Mouse (Mus musculus) intestine, embryonic 15.5 days (tissue): ENCODE measurements around the gene Mrpl54. TPM values are rescaled to one million over a fixed set of nuclear protein-coding genes. Genes with fewer than 3 reads are reported as not detected.

Experiments used
- ATAC-seq: fragments of 200-750 bp; cut with Nextera tagmentation; 2 replicates; pipeline ENCODE4 v1.8.0; 2017; ENCODE audit warnings: moderate TSS enrichment, moderate library complexity
- H3K27ac ChIP-seq: fragments of 300-500 bp; sonication (generic); 2 replicates; pipeline ENCODE4 v1.5.1; 2015; ENCODE audit warnings: mild to moderate bottlenecking, inconsistent platforms
- H3K27me3 ChIP-seq: fragments of 300-500 bp; sonication (generic); replicated peaks from 2 replicates; pipeline ENCODE4 v1.6.1; 2015; ENCODE audit warnings: inconsistent platforms
- H3K36me3 ChIP-seq: fragments of 300-500 bp; sonication (generic); 2 replicates; pipeline ENCODE4 v1.6.1; 2015; ENCODE audit warnings: inconsistent platforms
- H3K4me1 ChIP-seq: fragments of 300-500 bp; sonication (generic); replicated peaks from 2 replicates; pipeline ENCODE4 v1.6.1; 2015; ENCODE audit warnings: inconsistent platforms
- H3K4me2 ChIP-seq: fragments of 300-500 bp; sonication (generic); replicated peaks from 2 replicates; pipeline ENCODE4 v1.6.1; 2015; ENCODE audit warnings: mild to moderate bottlenecking, inconsistent platforms
- H3K4me3 ChIP-seq: fragments of 300-500 bp; sonication (generic); replicated peaks from 2 replicates; pipeline ENCODE4 v1.5.1; 2015; ENCODE audit warnings: inconsistent platforms
- H3K9ac ChIP-seq: fragments of 300-500 bp; sonication (generic); 2 replicates; pipeline ENCODE4 v1.6.1; 2015; ENCODE audit warnings: inconsistent platforms
- H3K9me3 ChIP-seq: fragments of 300-500 bp; sonication (generic); 2 replicates; pipeline ENCODE4 v1.6.1; 2016; ENCODE audit warnings: inconsistent platforms
- WGBS: fragments of 180-500 bp; shearing (Covaris S2); methylation state at CpG from one replicate; pipeline ENCODE4 v1.1.7; 2015; 5-methylcytosine and 5-hydroxymethylcytosine counted together
- polyA plus RNA-seq: library from polyadenylated mRNA; unstranded; fragments of >200 nt; fragmentation: Nextera tagmentation; extraction: Ambion mirVana; gene quantifications from 2 replicates; pipeline ENCODE4 v1.2.1, GENCODE M21; 2015

The Mrpl54 gene
- polyA plus RNA-seq, 1 experiment from 2014 or later, result 242 TPM

DNA sequence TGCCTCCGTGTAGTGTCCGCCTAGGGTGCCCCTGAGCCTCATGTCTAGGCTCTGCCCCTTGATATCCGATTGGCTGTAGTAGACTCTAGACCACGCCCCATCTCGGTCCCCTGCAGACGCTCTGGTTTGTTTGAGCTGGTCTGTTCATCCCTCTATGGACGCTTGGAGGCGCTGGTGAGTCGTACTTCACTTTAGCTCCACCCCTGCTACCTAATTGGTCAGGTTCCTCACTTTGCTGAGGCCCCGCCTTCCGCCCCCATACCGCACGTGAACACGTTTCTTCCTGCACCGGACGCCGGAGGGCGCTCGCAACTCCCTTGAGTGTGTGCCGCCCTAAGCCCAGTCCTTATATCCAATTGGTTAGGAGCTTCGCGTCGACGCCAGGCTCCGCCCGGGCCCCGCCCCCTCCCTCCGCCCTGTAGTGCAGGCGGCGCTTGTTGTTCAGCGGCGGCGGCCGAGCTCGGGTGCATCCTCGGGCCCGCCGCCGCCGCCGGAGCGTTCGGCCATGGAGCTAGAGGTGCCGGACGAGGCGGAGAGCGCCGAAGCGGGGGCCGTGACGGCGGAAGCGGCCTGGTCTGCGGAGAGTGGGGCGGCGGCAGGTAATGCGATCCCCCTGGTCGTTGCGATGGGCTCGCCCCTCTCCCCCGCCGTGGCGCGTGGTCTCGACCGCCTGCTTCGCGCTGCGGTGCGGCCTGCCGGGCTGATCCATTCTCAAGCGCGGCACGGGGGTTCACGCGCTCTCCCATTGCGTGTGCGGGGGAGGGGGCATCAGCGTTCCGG lies 26.0 kb upstream of the Mrpl54 start, which contains the start of gene Pip5k1c:
Gene Pip5k1c (plus strand): TSS at position 410 of the 780 bp plus-strand sequence.
- no peaks in the 10 kb centered on the region for H3K27me3 ChIP-seq
- WGBS, result under 1% methylated on average over 80 of the region's 80 CpGs
- H3K4me2 ChIP-seq, result peak within 1 kb of the TSS; percentile 95
- no peaks in the 10 kb centered on the region for H3K9me3 ChIP-seq
- H3K36me3 ChIP-seq, result no peaks in the 10 kb centered on the region; the same call in 1 of the 2 replicates
- peak within 1 kb of the TSS; percentile 85 for H3K27ac ChIP-seq
- H3K9ac ChIP-seq, result peak within 1 kb of the TSS; percentile 85
- peak within 1 kb of the TSS; percentile 72 for H3K4me3 ChIP-seq
- ATAC-seq, result peak; percentile 93
- H3K4me1 ChIP-seq, result peaks cover 46% of the 10 kb centered on the region

DNA sequence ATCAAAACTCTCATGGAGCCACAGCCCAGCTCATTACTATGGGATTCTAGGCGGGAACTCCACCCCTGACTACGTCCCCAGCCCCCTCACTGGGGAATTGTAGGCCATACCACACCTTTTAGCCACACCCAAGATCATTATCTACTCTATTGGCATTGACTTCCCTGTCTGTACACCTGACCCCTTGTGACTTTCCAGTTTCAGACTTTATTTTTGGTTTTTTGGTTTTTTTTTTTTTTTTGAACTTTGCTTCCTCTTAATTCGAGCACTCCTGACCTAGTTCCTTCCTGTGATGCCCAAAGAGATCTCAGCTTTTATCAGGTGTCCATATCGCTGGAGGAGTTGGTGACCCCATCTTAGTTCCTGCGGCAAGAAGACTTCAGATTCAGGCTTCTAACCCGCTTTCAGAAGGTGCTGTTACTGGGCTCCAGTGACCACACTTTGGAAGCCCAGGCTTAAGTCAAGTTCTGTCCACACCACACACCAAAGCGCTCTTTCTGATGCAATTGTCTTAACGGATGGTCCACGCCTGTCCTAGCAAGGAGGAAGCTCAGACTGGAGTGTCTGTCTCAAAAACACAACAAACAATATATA lies 24.9 kb upstream of the Mrpl54 start, which contains the start of gene Tjp3:
Gene Tjp3 (minus strand): TSS at position 71 of the 594 bp plus-strand sequence.
- peak within 1 kb of the TSS; percentile 37 for H3K4me3 ChIP-seq
- peaks cover 48% of the 10 kb centered on the region for H3K4me1 ChIP-seq
- H3K9ac ChIP-seq, result peak within 1 kb of the TSS; percentile 39
- H3K4me2 ChIP-seq, result peak within 1 kb of the TSS; percentile 50
- H3K36me3 ChIP-seq, result no peaks in the 10 kb centered on the region; the same call in 1 of the 2 replicates
- H3K9me3 ChIP-seq, result no peaks in the 10 kb centered on the region
- H3K27me3 ChIP-seq, result no peaks in the 10 kb centered on the region
- no peak for ATAC-seq
- peak within 1 kb of the TSS; percentile 76 for H3K27ac ChIP-seq
- 57% methylated on average over 9 of the region's 9 CpGs for WGBS

DNA sequence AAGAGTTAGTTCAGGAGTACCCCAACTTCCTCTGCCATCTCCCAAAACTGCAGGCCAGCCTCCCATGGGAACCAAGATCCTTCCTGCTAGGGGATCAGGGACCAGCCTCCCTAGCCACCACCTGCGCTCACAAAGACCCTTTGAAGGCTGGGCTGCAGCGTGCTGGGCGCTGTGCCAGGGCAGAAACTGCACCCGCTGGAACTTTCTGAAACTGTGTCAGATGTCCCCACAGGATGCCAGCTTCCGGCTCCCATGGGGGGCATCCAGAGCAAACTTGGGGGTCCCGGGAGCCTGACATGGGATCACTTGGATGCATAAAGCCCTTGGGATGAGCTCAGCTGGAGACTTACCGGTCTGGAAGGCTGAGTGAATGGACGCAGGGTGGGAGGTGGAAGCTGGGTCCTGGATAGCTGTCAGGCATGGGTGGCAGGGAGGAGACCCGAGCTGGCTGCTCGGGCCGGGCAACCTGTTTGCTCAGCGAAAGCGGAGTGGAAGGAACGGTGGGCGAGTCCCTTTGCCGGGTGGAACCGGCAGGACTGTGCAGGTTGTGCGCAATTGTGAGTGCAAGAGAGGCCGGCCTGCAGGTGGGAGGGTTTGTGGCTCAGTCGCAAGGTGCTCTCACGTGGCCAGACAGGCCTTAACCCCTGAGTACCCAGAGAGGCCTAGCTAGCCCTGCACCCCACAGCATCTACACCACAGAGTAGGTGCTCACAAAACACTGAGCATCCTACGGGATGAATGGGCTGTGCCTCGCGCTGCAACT lies 24.1 kb upstream of the Mrpl54 start:
- Histone ChIP-seq H3K36me3 (no peaks in the 10 kb centered on the region), H3K4me2 (peak overlapping the region; percentile 50), H3K9ac (peak overlapping the region; percentile 39), H3K27ac (peak overlapping the region; percentile 76), H3K4me3 (peak overlapping the region; percentile 37), H3K27me3 (no peaks in the 10 kb centered on the region), H3K4me1 (peaks cover 46% of the 10 kb centered on the region), H3K9me3 (no peaks in the 10 kb centered on the region)
- 19% methylated on average over 24 of the region's 24 CpGs for WGBS
- 0 out of 2 replicates have a peak, but pooled peaks have one; percentile 9 for ATAC-seq

DNA sequence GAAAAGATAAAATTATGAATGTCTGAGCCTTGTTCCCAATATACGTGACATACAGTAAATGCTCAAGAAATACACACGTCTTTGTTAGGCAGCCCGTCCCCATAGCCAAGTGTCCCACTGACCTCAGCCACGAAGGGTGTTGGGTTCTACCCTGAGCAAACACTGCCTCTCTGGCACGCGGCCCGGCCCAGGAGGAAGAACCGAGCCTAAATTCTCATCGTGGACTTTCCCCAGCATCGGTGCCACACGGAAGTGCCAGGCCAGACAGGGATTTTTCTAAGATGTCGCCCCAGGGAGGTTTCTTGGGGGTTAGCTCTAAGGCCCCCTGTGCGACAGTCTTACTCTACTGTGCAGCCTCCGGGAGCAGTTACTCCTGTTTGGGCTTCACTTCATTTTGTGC lies 23.1 kb upstream of the Mrpl54 start:
- peak overlapping the region; percentile 50 for H3K4me2 ChIP-seq
- H3K27ac ChIP-seq, result peak overlapping the region; percentile 76
- no peak for ATAC-seq
- H3K9ac ChIP-seq, result peak overlapping the region; percentile 39
- H3K27me3 ChIP-seq, result peaks cover under 1% of the 10 kb centered on the region
- peak overlapping the region; percentile 37 for H3K4me3 ChIP-seq
- 55% methylated on average over 14 of the region's 14 CpGs for WGBS
- H3K4me1 ChIP-seq, result peaks cover 40% of the 10 kb centered on the region
- H3K36me3 ChIP-seq, result no peaks in the 10 kb centered on the region
- H3K9me3 ChIP-seq, result no peaks in the 10 kb centered on the region

DNA sequence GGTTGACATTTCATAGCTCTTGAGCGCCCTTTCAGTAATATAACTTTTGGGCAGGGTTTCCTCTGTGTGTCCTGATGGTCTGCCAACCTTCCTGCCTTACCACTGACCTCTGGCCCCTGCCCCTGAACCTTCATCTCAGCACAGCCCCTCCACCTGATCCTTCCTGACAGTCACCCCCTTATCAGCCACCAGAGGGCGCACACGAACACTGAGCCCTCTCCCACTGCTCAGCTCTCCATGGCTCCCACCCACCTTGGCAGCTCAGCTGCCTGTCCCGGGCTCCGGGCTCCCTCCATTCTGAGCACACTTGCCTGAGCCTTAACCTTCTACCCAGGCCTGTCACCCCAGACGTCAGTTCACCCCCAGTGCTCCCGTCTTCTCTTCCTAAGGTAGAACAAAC lies 22.5 kb upstream of the Mrpl54 start:
- peak overlapping the region; percentile 76; the same call in 1 of the 2 replicates for H3K27ac ChIP-seq

DNA sequence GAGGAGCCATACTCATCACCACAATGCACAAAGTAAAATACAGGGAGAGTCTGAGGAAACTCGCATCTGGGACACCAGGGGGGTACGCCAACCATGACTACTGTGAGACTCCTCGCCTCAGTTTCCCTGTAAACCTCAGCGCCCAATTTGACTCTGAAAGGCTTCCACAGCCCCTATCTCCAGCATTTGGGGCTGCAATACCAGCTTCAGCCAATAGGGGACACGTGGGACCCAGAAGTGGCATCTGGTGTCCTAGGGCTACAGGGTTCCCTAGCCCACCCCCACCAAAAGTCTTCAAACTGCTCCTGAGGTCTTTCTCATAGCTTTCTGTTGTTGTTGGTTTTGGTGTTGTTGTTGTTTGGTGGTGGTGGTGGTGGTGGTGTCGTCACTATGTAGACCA lies 21.9 kb upstream of the Mrpl54 start:
- WGBS, result 29% methylated on average over 6 of the region's 6 CpGs
- Histone ChIP-seq H3K4me3 (no peak overlapping the region), H3K27ac (no peak overlapping the region), H3K9ac (no peak overlapping the region), H3K4me2 (0 out of 2 replicates have a peak overlapping the region, but pooled peaks have one; percentile 12), H3K4me1 (peaks cover 33% of the 10 kb centered on the region), H3K36me3 (no peaks in the 10 kb centered on the region), H3K27me3 (peaks cover 13% of the 10 kb centered on the region), H3K9me3 (no peaks in the 10 kb centered on the region)
- no peak for ATAC-seq

More for the DNA sequence above, 22.5 kb upstream of the Mrpl54 start:
- Histone ChIP-seq H3K36me3 (no peaks in the 10 kb centered on the region), H3K4me2 (peak overlapping the region; percentile 50), H3K9me3 (no peaks in the 10 kb centered on the region), H3K27me3 (peaks cover 6% of the 10 kb centered on the region), H3K9ac (no peak overlapping the region), H3K4me1 (peaks cover 38% of the 10 kb centered on the region), H3K4me3 (peak overlapping the region; percentile 37; the same call in 1 of the 2 replicates)
- no peak for ATAC-seq
- 1% methylated on average over 7 of the region's 7 CpGs for WGBS

DNA sequence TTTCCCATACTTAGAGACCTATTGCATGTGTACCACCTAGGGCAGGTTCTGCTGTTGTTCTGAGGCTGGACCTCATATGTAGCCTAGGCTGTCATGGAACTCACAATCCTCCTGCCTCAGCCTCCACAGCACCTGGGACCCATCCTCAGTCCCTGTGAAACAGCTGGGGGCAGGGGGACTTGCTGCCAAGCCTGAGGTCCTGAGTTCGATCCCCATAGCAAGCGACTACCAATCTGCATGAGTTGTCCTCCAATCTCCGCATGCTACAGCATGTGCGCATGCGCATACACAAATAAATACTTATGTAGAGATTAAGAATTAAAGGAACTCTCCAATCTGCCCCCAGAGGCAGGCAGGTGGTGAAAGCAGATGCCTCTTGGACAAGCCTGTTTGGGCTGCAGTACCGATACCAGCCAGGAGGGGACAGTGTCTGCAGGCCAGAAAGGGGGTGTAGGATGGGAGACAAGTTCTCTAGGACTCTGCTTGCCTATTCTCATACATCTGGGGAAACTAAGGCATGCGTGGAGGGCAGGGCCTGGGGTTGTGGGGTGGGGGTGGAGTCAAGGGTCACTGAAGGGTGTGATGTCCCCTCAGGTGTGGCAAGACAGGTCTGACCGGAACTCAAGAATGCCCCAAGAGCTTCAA lies 20.9 kb upstream of the Mrpl54 start:
- H3K27me3 ChIP-seq, result peaks cover 18% of the 10 kb centered on the region
- peaks cover 32% of the 10 kb centered on the region for H3K4me1 ChIP-seq
- peak overlapping the region; percentile 85 for H3K27ac ChIP-seq
- H3K4me3 ChIP-seq, result no peak overlapping the region
- no peaks in the 10 kb centered on the region for H3K36me3 ChIP-seq
- H3K4me2 ChIP-seq, result peak overlapping the region; percentile 79; the same call in 1 of the 2 replicates
- no peak for ATAC-seq
- no peaks in the 10 kb centered on the region for H3K9me3 ChIP-seq
- H3K9ac ChIP-seq, result no peak overlapping the region
- 61% methylated on average over 8 of the region's 8 CpGs for WGBS

DNA sequence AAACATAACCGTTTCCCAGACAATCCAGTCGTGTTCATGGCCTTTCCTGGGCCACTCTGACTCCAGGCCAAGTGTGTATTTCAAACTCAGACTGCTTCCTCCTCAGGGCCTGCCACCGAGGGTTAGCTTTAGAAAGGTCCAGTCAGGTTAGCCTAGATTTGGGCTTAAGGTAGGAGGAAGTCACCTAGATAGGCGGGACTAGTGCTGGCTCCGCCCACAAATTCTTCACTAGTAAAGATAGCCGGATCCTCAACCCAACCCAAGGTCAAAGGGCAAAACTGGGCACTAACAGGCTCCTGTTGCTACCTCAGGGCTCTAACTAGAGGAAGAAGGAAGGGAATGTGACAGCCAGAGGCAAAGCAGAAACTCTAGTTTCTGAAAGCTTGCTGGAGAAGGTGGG lies 19.9 kb upstream of the Mrpl54 start:
- Histone ChIP-seq H3K36me3 (no peaks in the 10 kb centered on the region), H3K27me3 (peaks cover 18% of the 10 kb centered on the region), H3K4me3 (peak overlapping the region; percentile 47), H3K4me2 (peak overlapping the region; percentile 79), H3K9ac (no peak overlapping the region), H3K27ac (peak overlapping the region; percentile 85), H3K9me3 (no peaks in the 10 kb centered on the region), H3K4me1 (peaks cover 28% of the 10 kb centered on the region)
- WGBS, result 29% methylated on average over 6 of the region's 6 CpGs
- ATAC-seq, result peak; percentile 18

DNA sequence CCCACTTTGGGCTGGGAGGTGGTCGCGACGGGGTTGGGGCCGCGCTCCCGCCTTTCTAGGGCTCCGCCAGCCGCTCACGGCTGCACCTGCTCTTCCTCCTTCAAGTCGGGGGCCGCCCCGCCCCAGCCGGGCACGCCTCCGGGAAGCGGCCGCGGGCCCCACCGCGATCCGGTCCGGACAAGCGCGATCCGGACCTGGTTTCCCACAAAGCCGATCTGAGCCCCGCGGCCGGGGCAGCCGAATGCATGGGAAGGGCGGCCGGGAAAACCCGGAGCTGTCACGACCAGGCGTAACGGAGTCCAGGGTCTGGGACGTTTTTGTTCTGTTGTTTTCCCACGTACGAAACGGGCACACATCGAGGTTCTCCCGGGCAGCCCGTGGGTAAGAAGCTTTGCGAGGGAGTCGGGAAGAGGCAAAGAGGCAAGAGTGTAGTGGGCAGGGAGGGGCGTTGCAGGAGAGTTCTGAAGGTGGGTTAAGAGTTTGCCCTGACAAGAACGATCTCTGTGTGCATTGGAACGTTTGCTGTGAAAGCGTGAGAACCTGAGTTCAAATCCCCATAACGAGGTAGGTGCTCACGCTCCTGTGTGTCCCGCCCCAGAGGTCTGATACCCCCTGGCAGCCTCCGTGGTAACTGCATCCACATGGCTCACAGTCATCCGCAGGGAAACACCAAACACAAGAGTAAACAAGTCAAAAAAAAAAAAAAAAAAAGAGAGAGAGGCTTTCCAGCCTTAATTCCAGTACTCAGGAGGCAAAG lies 19.1 kb upstream of the Mrpl54 start:
- Histone ChIP-seq H3K36me3 (no peaks in the 10 kb centered on the region), H3K27me3 (peaks cover 18% of the 10 kb centered on the region), H3K4me3 (peak overlapping the region; percentile 47), H3K4me2 (peak overlapping the region; percentile 79), H3K27ac (peak overlapping the region; percentile 85), H3K9me3 (no peaks in the 10 kb centered on the region), H3K9ac (peak overlapping the region; percentile 56), H3K4me1 (peaks cover 28% of the 10 kb centered on the region)
- WGBS, result 2% methylated on average over 54 of the region's 54 CpGs
- peak; percentile 74 for ATAC-seq

DNA sequence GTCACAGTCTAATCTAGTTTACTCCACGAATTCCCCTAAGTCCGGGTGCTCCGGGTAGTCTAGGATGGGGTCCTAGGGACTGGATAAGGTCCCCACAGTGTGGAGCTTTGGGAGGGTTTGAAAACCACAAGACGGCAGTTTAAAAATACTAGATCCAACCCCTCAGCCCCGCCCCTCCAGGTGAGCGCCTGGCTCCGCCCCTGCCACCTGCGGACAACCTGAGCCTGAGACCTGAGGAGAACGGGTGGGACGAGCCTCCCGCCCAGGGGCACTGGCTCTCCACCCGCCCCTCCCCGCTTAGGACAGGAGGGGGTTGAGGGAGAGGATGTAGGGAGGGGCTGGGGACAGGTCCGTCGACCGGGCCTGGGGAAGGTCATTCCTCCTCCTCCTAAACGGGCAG lies 18.0 kb upstream of the Mrpl54 start:
- peak overlapping the region; percentile 47 for H3K4me3 ChIP-seq
- 6% methylated on average over 17 of the region's 17 CpGs for WGBS
- peak; percentile 53 for ATAC-seq
- H3K27me3 ChIP-seq, result peaks cover 18% of the 10 kb centered on the region
- H3K36me3 ChIP-seq, result no peaks in the 10 kb centered on the region
- no peaks in the 10 kb centered on the region for H3K9me3 ChIP-seq
- H3K4me2 ChIP-seq, result peak overlapping the region; percentile 79
- H3K9ac ChIP-seq, result peak overlapping the region; percentile 17; the same call in 1 of the 2 replicates
- H3K27ac ChIP-seq, result peak overlapping the region; percentile 29
- H3K4me1 ChIP-seq, result peaks cover 28% of the 10 kb centered on the region

DNA sequence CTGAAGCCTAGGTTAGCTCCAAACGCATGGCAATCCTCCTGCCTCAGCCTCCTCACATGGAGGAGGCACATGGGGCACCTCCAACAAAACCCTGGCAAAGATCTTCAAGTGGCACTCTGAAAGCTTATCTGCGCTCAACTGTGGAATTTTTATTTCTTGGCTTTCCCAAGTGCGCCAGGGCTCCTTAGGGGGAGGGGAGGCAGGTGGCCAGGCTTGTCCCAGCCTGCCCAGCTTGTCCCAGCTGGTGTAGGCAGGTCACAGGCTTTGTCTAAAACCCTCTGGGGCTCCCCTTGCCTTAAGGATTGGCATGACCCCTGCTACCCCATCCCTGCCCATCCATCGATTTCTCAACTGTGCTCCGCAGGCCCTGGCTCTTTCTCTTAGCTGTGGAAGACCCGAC lies 17.5 kb upstream of the Mrpl54 start:
- ATAC-seq, result no peak
- H3K4me3 ChIP-seq, result peak overlapping the region; percentile 47
- H3K9ac ChIP-seq, result peak overlapping the region; percentile 17; the same call in 1 of the 2 replicates
- 52% methylated on average over 6 of the region's 6 CpGs for WGBS
- H3K9me3 ChIP-seq, result no peaks in the 10 kb centered on the region
- H3K4me1 ChIP-seq, result peaks cover 30% of the 10 kb centered on the region
- H3K27me3 ChIP-seq, result peaks cover 18% of the 10 kb centered on the region
- no peak overlapping the region for H3K27ac ChIP-seq
- peak overlapping the region; percentile 79 for H3K4me2 ChIP-seq
- H3K36me3 ChIP-seq, result no peaks in the 10 kb centered on the region
